Mouse (Mus musculus): ENCODE results near the gene Zmiz1.

Gene Zmiz1

GRCm38 (mm10) chr14:25611159-25611697 is 152.2 kb downstream of the Zmiz1 start:
- no peak for DNase-seq (ENCODE audit: low spot score in 2 of 2)

- DNase-seq (ENCODE audit: low spot score in 2 of 2) = no peak
Measured at GRCm38 (mm10) chr14:25611815-25612698, 153.1 kb downstream of the Zmiz1 start.

- no peak for DNase-seq (ENCODE audit: low spot score in 2 of 2)
Measured at GRCm38 (mm10) chr14:25613942-25614575, 155.1 kb downstream of the Zmiz1 start.

GRCm38 (mm10) chr14:25614684-25615083 is 155.7 kb downstream of the Zmiz1 start:
- no peak for DNase-seq (ENCODE audit: low spot score in 2 of 2)

- no peak for DNase-seq (ENCODE audit: low spot score in 2 of 2)
Measured at GRCm38 (mm10) chr14:25615602-25616001, 156.6 kb downstream of the Zmiz1 start.

GRCm38 (mm10) chr14:25616009-25616723 is 157.2 kb downstream of the Zmiz1 start:
- DNase-seq (ENCODE audit: low spot score in 2 of 2) = no peak

- no peak for DNase-seq (ENCODE audit: low spot score in 2 of 2)
Measured at GRCm38 (mm10) chr14:25617264-25617663, 158.3 kb downstream of the Zmiz1 start.

- DNase-seq (ENCODE audit: low spot score in 2 of 2) = no peak
Measured at GRCm38 (mm10) chr14:25619066-25619762, 160.2 kb downstream of the Zmiz1 start.

GRCm38 (mm10) chr14:25620766-25621165 is 161.8 kb downstream of the Zmiz1 start:
- no peak for DNase-seq (ENCODE audit: low spot score in 2 of 2)

- peak in 1 of 2 experiments; percentile 21 for DNase-seq (ENCODE audit: low spot score in 2 of 2)
Measured at GRCm38 (mm10) chr14:25623698-25624097, 164.7 kb downstream of the Zmiz1 start.

GRCm38 (mm10) chr14:25624659-25625058 is 165.7 kb downstream of the Zmiz1 start:
- no peak for DNase-seq (ENCODE audit: low spot score in 2 of 2)

GRCm38 (mm10) chr14:25627599-25628255 is 168.7 kb downstream of the Zmiz1 start:
- DNase-seq (ENCODE audit: low spot score in 2 of 2) = no peak

- DNase-seq (ENCODE audit: low spot score in 2 of 2) = no peak
Measured at GRCm38 (mm10) chr14:25628448-25629099, 169.6 kb downstream of the Zmiz1 start.

- DNase-seq (ENCODE audit: low spot score in 2 of 2) = peak in 1 of 2 experiments; percentile 21
Measured at GRCm38 (mm10) chr14:25629866-25630606, 171.1 kb downstream of the Zmiz1 start.

GRCm38 (mm10) chr14:25630647-25631409 is 171.8 kb downstream of the Zmiz1 start:
- no peak for DNase-seq (ENCODE audit: low spot score in 2 of 2)

GRCm38 (mm10) chr14:25631481-25631880 is 172.5 kb downstream of the Zmiz1 start:
- DNase-seq (ENCODE audit: low spot score in 2 of 2) = no peak

- peak in 1 of 2 experiments; percentile 30 for DNase-seq (ENCODE audit: low spot score in 2 of 2)
Measured at GRCm38 (mm10) chr14:25633539-25634300, 174.7 kb downstream of the Zmiz1 start.

- no peak for DNase-seq (ENCODE audit: low spot score in 2 of 2)
Measured at GRCm38 (mm10) chr14:25634328-25634727, 175.3 kb downstream of the Zmiz1 start.
